Mouse (Mus musculus): ENCODE measurements around the gene Syne3. TPM values are rescaled to one million over a fixed set of nuclear protein-coding genes. Genes with fewer than 3 reads are reported as not detected.

Gene Syne3
- total RNA-seq, 2 experiments from 2014 or later = 6.1 to 6.4 TPM

DNA sequence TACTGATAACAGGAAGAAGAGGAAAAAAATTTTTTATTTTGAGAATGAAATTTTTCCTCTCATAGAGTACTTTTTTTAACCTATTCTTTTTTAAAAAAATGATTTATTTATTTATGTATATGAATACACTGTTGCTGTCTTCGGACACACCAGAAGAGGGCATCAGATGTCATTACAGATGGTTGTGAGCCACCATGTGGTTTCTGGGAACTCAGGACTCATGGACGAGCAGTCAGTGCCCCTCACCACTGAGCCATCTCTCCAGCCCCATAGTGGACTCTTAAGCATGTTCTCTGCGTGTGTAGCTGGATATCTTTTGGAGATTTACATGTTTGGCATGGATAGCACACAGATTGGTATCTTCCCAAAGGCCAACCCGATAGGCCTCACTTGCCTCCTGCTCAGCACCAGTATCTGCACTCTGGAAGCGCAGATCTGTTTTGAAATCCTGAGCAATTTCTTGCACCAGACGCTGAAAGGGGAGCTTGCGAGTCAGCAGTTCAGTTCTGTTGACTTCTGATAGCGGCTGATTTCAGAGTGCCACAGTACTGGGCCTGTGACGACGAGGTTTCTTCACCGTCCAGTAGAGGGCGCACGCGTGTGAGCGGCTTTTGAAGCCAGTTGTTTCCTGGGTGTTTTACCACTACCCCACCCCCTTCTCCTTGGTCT is 17.8 kb upstream of the Syne3 start:
- DNase-seq = peak; percentile 71 to 86
- intact Hi-C loops (cut with DNase I) = loop anchor here (5.0 to 10.0 kb wide), 3 partner anchors 270 to 583 kb away; no protein-coding TSS in a partner anchor

DNA sequence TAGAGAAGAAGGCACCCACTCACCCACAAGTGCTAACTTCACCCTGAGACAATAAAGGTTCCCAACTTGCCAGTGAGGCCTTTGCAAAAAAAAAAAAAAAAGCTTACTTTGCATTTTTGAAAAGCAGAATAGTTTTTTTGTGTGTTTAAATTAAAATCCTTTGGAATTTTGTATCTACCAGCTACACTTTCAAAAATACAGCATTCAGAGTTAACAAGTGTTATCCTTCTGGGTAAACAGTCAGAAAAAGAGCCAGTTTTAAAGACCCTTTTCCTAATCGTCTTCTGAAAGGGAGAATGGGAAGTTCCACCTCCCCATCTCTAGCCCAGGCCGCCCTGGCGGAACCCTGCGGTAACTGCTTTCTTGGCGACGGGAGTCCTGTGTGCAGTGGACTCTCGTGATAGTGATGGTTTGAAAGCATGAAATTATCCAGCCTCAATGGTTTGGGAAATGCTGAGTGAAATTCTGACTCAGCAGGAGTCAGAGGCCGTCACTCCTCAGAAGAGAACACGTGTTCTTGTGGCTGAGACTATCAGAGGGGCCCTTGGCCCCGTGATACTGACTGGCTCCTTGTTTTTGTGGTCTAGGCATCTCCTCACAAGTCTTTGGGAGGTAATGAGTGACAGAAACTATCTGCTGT is 16.5 kb upstream of the Syne3 start:
- intact Hi-C loops (cut with DNase I) = loop anchor here (1.0 to 10.0 kb wide), 4 partner anchors 74 to 581 kb away; no protein-coding TSS in a partner anchor
- DNase-seq = no peak

DNA sequence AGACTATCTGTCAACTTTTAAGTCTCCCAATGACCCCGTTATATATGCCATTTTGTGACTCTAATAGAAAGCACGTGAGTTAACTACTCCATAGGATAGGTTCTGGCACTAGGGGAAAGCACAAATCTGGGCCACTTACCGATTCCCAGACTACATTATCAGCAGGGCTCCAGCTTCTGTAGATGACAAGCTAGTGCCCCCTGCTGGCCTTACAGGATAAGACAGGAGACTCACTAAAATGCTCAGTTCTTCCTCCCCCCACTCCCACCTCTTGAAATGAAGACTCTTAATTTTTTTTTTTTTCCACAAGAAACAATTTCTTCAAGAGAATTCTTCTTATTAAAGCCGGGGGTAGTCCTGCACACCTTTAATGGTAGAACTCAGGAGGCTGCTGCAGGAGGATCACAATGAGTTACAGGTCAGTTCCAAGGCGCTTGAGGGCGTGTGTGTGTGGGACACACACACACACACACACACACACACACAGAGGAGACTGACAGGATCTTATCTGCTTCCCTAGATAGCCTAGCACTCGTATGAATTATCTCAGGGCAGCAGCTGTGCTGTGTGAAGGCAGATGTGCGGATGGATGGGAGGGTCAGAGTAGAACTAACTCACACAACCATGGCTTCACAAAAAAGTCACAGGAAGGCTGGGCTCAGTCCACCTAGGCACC is 15.8 kb upstream of the Syne3 start:
- intact Hi-C loops (cut with DNase I) = loop anchor here (1.0 to 10.0 kb wide), 4 partner anchors 73 to 581 kb away; no protein-coding TSS in a partner anchor

DNA sequence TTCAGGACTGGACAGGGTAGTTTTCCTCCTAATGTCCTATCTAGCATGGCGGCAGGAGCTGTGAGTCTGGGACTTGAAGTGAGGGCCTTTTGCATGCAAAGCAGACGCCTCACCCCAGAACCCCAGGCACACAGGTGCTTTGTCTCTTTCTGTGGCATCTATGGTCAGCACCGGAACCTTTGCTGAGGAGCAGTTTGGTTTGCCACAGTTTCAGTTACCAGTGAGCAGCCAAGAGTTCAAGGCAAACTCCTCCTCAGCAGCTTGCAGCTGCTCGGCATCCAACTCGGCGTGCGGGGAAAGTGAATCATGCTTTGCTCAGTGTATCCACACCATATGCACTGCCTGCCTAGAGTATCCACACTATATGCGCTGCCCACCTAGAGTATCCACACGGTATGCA is 13.2 kb upstream of the Syne3 start:
- intact Hi-C loops (cut with DNase I) = loop anchor here (10.0 kb wide), 1 partner anchor 578 kb away; no protein-coding TSS in a partner anchor

More for the DNA sequence above, 15.8 kb upstream of the Syne3 start:
- DNase-seq = peak; percentile 77 to 82

DNA sequence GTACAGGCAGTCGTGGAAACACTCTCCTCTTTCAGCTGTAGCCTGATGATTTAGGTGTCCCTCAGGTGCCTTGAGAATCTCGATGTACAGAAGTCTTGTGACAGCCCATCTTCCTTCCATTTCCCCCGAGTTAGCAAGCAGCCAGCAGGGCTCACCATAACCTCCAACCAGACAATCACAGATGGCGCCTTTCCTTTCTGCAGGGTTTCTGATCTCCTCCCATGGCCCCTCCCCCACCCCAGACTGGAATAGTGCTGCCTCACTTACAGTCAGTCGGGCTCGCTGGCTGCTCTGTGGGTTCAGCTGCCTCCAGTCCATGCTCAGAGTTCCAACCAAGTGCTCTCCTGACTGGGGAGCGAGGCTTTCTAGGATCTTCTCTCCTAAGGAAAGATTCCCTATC is 12.5 kb upstream of the Syne3 start:
- intact Hi-C loops (cut with DNase I) = loop anchor here (10.0 kb wide), 1 partner anchor 577 kb away; no protein-coding TSS in a partner anchor

More for the DNA sequence above, 13.2 kb upstream of the Syne3 start:
- no peak for DNase-seq

DNA sequence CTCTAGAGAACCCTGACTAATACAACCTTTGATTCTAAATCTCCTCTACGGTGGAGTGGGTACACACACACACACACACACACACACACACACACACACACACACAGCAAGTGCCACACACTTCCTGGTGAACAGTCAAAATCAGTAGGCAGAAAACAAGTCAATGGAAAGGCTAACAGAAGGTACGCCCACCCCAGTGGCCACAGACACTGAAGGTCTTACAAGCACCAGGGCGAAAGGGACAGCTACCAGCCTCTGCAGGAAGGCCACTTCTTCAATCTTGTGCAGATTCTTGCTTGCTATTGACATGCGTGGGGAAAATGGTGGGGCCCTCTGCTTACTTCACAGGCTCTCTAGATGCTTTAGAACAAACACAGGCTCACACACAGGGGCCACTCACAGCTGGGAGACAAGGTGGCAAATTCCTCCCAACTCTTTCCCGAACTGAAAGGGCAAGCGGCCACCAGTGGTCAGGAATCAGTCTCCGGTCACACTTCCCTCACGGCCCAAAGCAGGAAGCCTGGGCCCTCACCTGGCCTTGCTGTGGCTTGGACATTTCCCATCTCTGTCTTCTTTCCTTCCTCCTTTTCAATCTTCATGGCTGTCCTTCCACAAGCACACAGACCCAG is 11.9 kb upstream of the Syne3 start:
- intact Hi-C loops (cut with DNase I) = loop anchor here (10.0 kb wide), 1 partner anchor 577 kb away; no protein-coding TSS in a partner anchor
- no peak for DNase-seq

More for the DNA sequence above, 12.5 kb upstream of the Syne3 start:
- DNase-seq = no peak

DNA sequence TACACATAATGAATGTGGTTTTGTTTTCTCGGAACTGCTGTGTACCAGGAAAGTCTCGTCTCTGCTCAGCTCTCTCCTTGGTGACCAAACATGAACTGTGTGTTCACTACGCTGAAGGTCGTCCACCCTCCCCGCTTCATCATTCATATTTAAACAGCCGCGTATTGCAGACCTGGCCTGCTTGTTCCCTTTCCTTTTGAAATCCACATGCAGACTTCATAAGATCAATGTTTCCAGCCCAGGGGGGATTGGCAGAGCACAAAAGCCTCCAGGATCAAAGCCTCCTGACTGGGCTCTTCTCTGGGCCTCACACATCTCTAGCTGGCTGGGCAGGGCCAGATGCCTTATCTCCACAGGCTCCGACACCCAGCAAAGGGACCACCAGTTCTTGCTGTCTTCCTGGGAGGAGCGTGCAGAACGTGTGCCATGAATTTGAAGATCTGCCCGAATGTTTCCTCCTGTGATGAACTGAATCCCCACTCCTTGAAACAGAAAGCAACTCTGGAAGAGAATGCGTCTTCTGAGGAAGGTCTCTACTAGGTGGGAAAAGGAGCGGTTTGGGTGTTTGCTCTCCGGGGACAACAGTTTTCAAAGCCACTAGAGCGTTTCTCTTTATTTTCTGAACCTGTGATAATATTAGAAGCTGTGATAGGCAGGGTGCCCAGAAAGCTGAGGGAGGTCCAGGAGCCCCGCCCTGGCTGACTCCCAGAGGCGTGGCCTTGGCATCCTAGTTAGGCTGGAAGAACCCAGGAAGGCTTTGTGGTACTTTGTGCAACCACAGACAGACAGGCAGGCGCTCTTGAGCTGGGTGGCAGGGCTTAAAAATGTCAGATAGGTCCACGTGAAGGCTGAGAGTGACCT is 10.0 kb upstream of the Syne3 start:
- DNase-seq = peak; percentile 85 to 86
- intact Hi-C loops (cut with DNase I) = loop anchor here (10.0 kb wide), 1 partner anchor 575 kb away; no protein-coding TSS in a partner anchor

DNA sequence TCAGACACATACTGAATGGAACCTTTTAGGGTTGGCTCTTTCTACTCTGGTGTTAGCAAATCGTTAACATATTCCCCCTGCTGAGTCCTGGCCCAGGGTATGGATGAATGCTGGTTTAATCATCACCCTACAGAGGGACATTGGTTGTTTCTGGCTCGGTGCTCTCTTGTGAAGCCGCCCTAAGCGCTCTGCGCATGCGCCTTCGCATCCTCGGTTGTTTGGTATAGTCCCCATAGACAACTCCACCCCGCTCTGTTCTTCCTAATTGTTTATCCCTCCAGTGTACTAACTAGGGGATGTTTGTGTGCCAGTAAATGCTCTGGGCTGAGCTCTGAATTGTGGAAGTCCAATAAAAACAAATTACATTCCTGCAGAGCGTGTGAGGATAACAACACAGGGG is 7.0 kb upstream of the Syne3 start:
- intact Hi-C loops (cut with DNase I) = no loop called here
- DNase-seq = no peak

DNA sequence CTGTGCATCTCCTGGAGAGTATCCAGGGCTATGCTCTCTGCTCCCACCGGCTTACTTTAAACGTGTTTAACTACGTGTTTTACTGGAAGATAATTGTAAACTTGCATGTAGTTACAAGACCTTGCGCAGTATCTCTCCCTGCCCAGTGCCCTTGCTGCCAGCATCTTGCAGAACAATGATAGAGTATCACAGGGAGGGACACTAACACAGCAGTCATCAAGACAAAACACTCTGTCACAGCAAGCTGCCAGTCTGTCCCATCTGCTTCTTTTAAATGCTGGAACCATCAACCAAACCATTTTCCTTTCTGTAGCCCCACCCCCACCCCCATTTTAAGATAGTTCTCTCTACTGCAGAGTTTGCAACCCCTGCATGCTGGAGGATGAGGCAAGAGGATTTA is 6.6 kb upstream of the Syne3 start:
- intact Hi-C loops (cut with DNase I) = no loop called here
- DNase-seq = no peak

DNA sequence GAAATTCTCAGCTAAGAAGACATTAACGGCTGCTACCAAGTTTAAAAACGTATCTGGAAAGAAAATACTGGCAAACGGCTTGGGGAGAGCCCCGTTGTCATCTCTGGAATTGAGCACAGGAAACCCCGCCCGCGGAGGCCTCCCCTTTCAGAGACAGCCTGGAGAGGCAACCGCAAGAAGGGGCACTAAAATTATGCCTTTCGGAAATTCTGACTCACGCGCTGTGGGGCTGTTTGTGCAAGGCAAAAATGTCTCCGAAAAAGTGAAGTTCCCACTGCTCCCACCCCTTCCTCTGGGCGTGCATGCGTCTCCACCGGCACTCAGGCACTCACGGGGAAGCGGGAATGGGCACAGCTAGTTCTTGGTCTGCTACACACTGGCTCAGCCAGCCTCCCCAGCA is 3.5 kb upstream of the Syne3 start:
- DNase-seq = peak; percentile 78 to 81
- intact Hi-C loops (cut with DNase I) = no loop called here

DNA sequence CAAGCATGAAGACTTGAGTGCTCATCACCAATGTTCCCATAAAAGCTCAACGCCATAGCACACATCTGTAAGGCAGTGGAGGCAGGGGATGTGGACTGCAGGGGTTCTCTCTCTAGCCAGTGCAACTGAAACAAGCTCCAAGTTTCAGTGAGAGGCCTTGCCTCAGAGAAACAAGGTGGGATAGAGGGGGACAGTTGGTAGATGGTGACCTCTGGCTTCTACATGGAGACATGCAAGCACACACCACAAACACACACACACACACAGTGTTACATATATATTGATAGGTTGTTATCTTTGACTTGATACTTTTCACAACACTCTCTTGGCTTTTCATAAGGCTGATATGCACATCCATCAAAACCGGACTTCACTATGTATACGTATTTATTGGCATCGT is 2.7 kb upstream of the Syne3 start:
- intact Hi-C loops (cut with DNase I) = no loop called here
- DNase-seq = no peak

DNA sequence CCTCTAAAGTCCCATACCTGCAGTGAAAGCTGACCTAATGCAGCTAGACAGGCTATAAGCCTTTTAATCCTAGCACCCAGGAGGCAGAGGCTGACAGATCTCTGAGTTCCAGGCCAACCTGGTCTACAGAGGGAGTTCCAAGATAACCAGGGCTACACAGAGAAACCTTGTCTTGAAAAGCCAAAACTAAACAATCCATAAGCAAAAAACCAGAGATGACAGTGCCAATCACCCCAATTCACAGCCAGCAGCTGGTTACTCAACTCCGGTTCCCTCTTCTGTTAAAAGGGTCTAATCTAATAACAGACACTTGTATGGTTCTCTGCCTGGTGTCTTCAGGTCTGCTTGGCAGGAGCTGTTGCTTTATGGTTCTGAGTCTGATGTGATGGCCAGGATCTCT is 2.0 kb upstream of the Syne3 start:
- no peak for DNase-seq
- intact Hi-C loops (cut with DNase I) = no loop called here

DNA sequence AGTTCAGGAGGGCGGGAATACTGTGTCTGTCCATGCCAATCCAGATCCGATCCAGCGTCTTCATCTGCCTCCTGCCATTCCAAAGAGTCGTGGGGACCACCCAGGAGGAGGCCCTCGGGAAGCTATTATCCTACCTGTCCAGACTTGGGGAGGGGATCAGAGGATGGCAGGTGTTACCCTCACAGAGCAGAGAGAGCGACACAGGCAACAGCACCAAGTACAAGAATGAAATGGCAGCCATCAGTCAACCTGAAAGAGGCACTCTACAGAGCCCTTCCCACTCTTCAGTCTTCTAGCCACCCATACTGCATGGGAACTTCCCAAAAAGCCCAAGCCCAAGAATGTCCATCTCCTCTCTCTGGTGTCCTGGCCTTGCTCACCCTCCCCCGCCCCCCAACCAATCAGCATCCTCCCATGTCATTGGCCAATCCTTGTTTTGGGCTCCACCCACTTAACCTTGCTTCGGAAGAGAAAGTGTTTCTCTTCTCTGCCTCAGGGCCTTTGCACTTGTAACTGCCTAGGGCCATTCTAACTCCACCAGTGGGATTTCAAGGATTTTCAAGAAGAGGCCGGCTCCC is 693 bp upstream of the Syne3 start:
- DNase-seq = no peak
- intact Hi-C loops (cut with DNase I) = no loop called here

DNA sequence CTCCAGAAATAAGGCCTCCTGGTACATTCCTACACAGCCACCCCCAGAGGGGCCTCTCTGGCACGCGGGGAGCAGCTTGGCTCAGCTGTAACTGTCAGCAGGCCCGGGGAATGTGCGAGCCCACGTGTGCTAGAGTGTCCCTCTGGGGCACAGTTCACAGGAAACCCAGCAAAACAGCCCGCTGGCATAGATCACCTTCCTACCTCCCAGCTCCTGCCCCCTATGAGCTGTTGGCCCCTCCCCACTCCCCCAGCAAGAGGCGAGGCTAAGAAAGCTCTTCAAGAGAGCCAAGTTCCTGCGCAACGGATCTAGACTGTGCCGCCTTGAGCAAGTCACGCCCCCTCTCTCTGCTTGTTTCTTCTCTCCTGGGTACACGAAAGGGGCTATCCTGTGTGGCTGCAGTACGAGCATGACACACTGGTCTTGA is 844 bp downstream of the Syne3 start:
- intact Hi-C loops (cut with DNase I) = no loop called here
- DNase-seq = peak; percentile 62 to 71

DNA sequence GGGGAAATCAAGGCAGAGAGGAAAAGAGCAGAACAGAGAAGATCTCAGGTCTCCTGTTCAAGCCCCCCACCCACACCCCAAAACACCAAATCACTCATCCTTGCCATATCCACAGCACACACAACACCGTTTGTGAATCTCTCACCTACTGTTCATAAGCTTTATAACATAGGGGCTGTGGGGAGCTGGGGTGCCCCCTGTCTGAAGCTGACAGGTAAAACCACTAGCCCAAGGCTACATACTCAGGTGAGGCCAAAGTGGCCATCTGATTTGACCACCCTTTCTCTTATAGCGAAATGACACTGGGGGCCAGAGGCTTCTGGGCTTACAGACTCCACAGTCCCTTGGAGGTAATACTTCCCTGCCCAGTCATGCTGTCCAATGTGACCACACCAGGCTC is 1.5 kb downstream of the Syne3 start:
- intact Hi-C loops (cut with DNase I) = no loop called here
- DNase-seq = no peak

DNA sequence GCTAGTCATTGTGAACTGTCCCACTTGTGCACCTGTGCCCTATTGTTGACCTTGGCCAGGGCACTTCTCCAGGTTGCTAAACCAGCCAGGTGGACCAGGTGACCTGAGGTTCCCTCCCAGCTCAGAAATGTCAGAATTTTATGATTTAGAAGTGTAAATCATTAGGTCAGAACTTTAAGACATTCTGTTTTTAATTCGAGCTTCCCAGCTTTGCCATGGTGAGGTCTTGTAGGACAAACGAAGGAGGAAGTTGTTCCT is 4.0 kb downstream of the Syne3 start:
- DNase-seq = no peak
- intact Hi-C loops (cut with DNase I) = no loop called here

DNA sequence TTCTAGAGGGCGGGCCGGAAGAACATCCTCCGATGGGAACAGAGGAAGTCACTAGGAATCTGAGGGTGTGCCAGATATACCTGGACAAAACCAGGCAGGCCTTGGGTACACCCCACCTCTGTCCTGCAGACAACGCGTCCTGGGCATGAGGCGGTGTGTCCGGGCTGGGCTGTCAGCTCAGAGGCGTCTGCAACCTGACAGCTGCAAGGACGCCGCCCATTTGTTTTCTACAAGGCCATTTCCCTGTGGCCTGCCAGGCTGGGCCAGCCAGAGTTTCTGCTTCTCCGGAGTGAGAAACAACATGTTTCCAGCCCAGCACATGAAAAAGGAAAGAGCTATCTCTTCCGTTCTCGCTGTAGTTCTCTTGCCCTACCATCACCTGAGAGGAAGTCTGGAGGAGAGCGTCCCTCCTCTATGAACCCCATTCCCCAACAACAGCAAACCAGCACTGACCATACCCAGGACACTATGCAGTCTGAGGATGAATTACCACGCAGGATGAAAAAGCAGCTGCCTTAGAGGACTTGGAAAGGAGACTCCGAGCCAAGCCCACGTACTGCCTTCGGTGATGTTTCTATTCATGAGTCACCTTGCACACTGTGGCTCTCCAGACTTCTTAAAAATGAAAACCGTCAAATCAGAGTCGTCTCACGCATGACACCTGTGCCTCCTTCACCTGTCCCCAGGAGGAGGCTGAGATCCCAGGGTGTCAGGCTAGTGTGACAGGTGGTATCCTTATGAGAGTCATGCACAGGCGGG is 4.5 kb downstream of the Syne3 start:
- intact Hi-C loops (cut with DNase I) = no loop called here
- no peak for DNase-seq

DNA sequence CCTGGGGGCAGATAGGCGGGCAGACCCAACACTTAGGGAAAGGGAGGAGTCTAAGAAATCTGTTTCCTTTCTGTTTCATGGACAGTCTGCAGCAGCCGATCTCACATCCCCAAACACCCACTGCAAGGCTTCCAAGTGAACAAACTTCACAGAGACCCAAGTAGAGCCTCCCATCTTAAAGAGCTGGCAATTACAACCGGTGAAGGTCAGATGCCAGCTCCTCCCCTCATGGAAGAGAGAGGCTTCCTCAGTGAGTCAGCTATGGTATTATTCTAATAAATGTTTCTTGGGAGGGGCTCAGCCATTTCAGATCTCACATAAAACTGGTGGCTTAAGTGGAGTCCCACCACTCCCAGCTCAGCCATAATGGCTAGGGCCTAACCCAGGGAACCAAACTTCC is 5.9 kb downstream of the Syne3 start:
- intact Hi-C loops (cut with DNase I) = no loop called here
- no peak for DNase-seq

DNA sequence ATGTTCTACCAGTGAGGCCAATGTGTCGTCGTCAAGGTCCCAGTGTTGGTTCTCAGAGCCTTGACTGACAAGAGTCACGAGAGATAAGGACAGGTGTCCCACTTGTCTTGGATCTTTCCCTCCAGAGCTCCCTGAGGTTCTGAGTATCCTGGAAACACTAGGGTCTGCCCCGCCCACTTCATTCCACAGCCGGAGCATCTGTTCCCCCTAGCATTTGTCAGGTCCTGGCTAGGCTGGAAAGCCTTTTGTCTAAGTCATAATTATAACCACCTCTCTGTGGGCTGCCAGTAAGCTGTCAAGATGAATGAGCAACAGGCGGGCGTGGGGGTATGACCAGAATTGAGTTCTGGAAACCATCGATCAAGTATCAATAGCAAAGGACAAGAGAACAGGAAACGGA is 6.5 kb downstream of the Syne3 start:
- no peak for DNase-seq
- intact Hi-C loops (cut with DNase I) = no loop called here

Measured in heart, postnatal 10 days (tissue).